Mouse (Mus musculus) T-helper 17 cell (primary cell): ENCODE measurements at regions not wholly inside any gene's neighbourhood (a gene's known extent, or its start where the extent isn't known, plus 50 kb on each side); places are given as distances from the start of the nearest gene placed in this dataset.

ENCODE experiments used
- in situ Hi-C, 2 experiments: fragments of 300-600 bp; cut with MboI, MseI; formaldehyde crosslinking; loops; 1 replicate in 1 of 2; 2 replicates in 1 of 2; pipeline ENCODE4 v1.15.1; 2025; ENCODE audit warnings: high pct_unique_total_duplicates in 2 of 2

- in situ Hi-C loops, result no loop called here
These were observed 186.5 kb upstream of the Tenm3 start for GRCm38 (mm10) chr8:49030255-49030654.

- in situ Hi-C loops, result no loop called here
These were observed 174.0 kb upstream of the Tenm3 start for GRCm38 (mm10) chr8:49017741-49018140.

DNA sequence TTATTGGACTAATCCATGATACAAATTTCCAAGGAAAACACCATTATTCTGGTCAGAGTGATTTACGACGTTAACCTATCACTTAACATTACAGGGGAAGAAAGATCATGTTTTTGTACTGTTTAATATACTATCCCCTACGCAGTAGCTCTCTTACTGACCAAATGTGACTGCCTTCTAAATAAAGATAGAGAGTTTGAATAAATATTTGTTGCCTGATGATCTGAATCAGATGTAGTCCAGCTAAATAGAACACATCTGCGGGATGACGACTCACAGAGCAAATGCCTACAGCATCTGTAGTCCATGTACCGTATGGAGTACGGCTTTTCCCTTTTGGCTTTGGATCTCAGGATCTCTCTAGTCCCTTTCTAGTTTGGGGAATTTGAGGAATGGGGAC is 171.9 kb upstream of the Tenm3 start:
- in situ Hi-C loops, result no loop called here

DNA sequence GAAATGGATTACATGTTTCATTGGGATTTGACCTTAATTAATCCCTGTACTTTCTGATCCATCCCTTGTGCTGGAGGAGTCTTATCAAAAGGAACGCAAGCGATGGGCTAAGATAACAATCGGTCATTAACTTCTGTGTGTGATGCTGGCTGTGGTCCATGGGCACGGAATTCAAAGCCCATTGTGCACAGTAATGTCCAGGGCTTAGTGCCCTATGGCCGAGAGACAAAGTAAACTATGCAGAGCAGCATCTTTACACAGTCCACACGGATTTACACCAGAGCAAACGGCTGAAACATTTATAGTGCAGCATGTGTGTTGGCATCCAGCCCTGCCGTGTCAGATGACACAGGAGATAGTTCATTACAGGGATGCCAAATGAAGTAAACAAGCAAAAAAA is 171.4 kb upstream of the Tenm3 start:
- in situ Hi-C loops, result no loop called here

- in situ Hi-C loops, result no loop called here
These were observed 162.7 kb upstream of the Tenm3 start for GRCm38 (mm10) chr8:49006236-49006965.

DNA sequence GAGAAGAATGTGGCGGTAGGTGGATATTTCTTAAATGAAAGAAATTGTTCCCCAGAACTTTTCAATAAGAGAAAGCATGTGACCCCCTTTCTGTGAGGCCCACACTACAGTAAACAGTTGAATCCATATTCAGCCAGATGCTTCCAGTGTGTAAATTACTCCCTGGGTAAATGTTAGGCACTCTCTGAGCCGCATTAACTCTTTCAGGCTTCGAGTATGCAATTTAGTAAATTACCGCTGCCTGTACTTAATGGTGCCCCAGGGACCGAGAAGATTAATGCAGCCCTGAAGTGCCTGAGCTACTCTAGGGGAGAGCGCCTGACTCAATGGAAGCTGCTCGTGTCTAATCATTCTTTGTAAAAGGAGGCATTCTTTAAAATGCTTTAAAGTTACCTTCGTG is 137.9 kb upstream of the Tenm3 start:
- in situ Hi-C loops, result no loop called here

DNA sequence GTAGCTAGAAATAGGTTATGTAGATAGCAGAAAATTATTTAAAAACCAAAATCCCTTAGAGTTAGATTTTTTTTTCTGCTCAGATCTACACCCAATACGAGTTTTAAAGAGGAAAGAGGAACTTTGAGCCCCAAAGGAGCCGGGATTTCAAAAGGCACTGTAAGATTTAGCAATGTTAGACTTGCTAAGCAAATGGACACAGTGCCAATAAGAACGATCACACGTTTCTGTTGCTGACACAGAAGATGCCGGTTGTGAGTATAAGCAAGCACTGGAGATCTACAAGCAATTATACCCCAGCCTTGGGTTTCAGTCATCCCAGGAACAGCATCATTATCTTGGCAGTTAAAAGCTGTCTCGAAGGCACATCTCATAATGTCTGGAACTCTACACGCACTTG is 137.0 kb upstream of the Tenm3 start:
- in situ Hi-C loops, result no loop called here

DNA sequence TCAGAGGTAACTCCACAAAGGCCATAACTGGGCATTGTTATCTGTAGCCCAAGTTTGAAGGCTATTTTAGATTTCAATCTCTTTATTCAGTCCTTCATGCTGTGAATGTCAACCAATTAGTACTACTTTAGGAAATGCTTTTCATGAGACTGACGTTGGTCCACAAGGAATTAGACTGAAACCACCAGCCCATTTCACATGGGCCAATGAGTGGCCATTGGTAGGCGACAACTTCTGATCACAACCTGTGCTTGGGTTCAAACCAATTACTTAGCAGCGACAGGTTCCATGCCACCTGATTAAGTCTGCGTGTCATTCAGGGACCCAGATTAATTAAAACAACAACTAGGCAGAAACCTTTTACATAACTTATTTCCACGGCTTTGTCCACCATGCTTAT is 126.9 kb upstream of the Tenm3 start:
- in situ Hi-C loops, result no loop called here

DNA sequence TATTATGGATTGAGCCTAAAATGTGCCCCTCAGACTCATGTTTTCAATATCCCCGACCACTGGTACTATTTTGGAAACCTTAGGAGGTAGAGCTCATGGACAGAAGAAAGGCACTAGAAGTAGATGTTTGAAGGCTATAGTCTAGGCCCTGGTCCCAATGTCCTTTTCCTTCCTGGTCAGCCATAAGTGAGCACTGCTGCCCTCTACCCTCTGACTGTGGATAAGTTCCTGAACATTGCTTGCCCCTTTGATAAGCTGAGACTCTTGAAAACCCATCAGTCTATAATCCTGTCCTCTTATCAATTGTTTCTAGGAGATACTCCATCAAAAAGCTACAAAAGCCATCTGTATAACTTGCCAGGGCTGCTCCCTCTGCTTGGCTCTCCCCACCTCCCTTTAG is 121.2 kb upstream of the Tenm3 start:
- in situ Hi-C loops, result no loop called here

GRCm38 (mm10) chr8:48957614-48958013 is 113.9 kb upstream of the Tenm3 start:
- in situ Hi-C loops, result no loop called here

- in situ Hi-C loops, result no loop called here
These were observed 107.7 kb upstream of the Tenm3 start for GRCm38 (mm10) chr8:48951412-48951811.

- in situ Hi-C loops, result no loop called here
These were observed 100.4 kb upstream of the Tenm3 start for GRCm38 (mm10) chr8:48944177-48944576.

- in situ Hi-C loops, result no loop called here
These were observed 93.4 kb upstream of the Tenm3 start for GRCm38 (mm10) chr8:48937144-48937543.

DNA sequence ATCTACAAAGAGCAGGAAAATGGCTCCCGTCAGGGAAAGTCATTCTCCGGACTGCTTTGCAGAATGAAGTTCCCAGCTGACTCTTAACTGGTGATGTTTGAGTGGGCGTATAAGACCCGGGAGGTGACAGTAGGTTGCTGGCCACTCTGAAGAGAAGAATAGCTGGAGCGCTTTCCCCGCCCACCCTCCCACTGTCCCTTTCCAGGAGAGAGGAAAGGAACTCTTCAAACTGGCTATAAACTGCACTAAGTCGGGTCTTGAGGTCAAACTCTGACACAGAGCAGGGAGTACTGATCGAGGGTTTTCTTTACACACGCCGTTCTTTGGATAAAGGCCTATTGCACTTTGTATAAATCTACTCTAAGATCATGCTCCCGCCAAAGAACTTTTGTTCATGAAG is 83.4 kb upstream of the Tenm3 start:
- in situ Hi-C loops, result no loop called here

- in situ Hi-C loops, result no loop called here
These were observed 71.5 kb upstream of the Tenm3 start for GRCm38 (mm10) chr8:48915275-48915674.

DNA sequence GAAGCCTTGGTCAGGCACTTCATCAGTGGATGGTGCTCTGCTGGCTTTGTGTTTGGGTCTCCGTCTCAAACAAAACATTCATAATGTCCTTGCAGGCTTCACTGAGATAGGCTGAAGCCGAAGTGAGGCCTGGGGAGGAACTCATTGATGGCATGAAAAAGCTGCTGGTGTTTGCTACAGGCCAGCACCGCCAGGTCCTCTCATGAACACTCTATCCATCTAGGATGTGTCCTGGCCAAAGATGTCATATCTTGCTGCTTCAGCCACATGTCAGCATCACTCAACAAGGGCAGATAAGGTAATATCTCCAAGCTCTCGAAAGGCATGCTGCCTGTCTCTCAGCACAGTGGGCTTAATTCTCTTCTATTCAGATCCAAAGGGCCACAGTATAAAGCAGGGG is 69.1 kb upstream of the Tenm3 start:
- in situ Hi-C loops, result no loop called here

DNA sequence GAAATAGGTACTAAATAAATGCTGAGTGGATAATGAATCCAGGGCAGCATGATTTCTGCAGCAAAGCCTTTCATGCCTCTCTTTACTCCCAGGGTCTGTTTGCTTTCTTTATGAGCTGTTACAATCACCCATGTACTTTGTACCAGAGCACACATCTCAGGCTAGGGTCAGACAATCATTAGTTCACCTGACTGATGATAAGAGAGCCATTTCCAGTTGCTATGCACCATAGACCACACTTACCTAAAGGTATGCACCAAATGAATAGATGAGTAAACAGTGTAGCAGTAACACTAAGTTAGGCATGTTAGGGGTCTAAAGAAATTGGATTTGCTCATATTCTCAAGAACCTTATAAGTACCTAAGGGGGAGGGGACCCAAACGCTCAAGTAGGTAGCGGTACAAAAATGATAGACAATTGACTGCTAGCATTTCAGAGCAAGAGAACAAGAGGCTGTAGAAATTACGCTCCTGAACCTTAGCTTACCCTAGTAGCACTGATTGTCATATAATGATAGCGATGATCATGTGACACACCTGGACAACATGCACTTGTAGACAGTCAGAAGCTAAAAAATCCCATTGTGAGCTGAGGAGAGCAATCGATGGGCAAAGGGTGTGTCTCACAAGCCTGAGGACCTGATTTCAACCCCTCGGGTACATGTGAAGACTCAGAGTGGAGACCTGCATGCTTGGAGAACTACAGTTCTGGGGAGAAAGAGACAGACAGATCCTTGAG is 58.1 kb upstream of the Tenm3 start:
- in situ Hi-C loops, result no loop called here

DNA sequence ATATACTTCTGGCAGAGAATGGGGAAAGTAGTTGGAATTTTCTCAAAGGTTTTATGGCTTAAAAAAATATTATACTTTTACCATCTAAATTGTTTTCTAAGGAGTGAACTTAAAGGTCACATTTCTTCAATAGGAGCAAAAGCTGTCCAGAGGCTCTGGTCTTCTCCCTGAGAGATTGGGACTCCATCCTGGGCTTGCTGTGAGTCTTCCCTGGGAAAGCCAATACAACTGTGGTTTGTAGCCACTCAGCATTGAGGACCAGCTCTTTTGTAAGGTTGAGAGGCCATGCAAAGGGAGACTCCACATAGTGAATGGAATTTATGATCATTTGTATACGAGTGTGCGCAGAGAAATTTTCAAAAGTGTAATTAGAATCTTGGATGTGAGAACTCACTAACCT is 52.9 kb upstream of the Tenm3 start:
- in situ Hi-C loops, result no loop called here

DNA sequence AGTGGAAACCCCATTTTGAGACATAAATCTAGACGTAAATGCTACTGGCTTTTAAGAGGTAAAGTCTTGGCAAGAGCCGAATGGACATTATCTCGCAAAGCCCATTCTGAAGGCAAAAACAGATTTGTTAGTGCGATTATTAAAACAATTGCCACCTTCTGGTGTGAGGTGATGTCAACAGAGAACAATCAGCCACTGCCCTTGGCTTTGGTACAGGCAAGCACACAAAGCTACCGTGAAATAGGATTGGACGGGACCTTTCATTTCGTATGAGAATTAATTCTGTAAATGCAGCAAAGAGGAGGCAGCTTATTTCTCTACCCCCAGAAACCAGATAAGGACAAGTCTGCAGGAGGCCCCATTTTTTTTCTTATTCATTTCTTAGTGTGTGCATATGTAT is 52.5 kb upstream of the Tenm3 start:
- in situ Hi-C loops, result no loop called here

GRCm38 (mm10) chr8:48895586-48895985 is 51.8 kb upstream of the Tenm3 start:
- in situ Hi-C loops, result no loop called here
